Mouse (Mus musculus): Measurements from ENCODE around the gene Foxs1.

Foxs1 gene

GRCm38 (mm10) chr2:152933048-152933447, at the start of gene Foxs1:
TSS of gene Foxs1 (minus strand) at chr2:152933208.
- CTCF ChIA-PET = interaction anchor here (0.6 to 2.4 kb wide), 23 partner anchors 9 to 481 kb away, joined by 3 to 8 read pairs (median 3); partner anchors contain the start of genes Dusp15 (in 1 of the 4), H13 (in 1 of the 4) and Xkr7 (in 1 of the 4)
- POLR2A ChIA-PET = interaction anchor here in 2 of 4 experiments (1.0 to 2.6 kb wide), 8 partner anchors 9 to 210 kb away, joined by 3 to 9 read pairs (median 4); no protein-coding TSS in a partner anchor

GRCm38 (mm10) chr2:152976991-152977390, 44.0 kb upstream of the Foxs1 start:
- ChIA-PET POLR2A (no interaction called here), CTCF (no interaction called here)

GRCm38 (mm10) chr2:152965555-152965954, 32.5 kb upstream of the Foxs1 start:
- ChIA-PET POLR2A (interaction anchor here in 2 of 4 experiments (0.5 to 0.6 kb wide), 2 partner anchors 8 to 381 kb away, joined by 3 to 4 read pairs; no protein-coding TSS in a partner anchor), CTCF (no interaction called here)

- ChIA-PET CTCF (no interaction called here), POLR2A (no interaction called here)
Measured at GRCm38 (mm10) chr2:152962091-152962793, 29.2 kb upstream of the Foxs1 start, which contains the start of gene Ttll9. TSS of gene Ttll9 (plus strand) at chr2:152962485.

GRCm38 (mm10) chr2:152958116-152958515, 25.1 kb upstream of the Foxs1 start:
- CTCF ChIA-PET = interaction anchor here in 2 of 4 experiments (0.6 to 1.6 kb wide), 6 partner anchors 18 to 849 kb away, joined by 3 to 4 read pairs (median 3); no protein-coding TSS in a partner anchor
- POLR2A ChIA-PET = interaction anchor here in 2 of 4 experiments (0.5 to 1.2 kb wide), 3 partner anchors 14 to 440 kb away, joined by 3 to 5 read pairs (median 4); no protein-coding TSS in a partner anchor

- CTCF ChIA-PET = interaction anchor here in 2 of 4 experiments (0.6 to 2.6 kb wide), 3 partner anchors 12 to 128 kb away, joined by 3 to 8 read pairs (median 4); no protein-coding TSS in a partner anchor
- POLR2A ChIA-PET = interaction anchor here in 2 of 4 experiments (0.6 to 1.3 kb wide), 6 partner anchors 9 to 672 kb away, joined by 3 read pairs; no protein-coding TSS in a partner anchor
Measured at GRCm38 (mm10) chr2:152951850-152952720, 19.1 kb upstream of the Foxs1 start.

GRCm38 (mm10) chr2:152951065-152951849, 18.2 kb upstream of the Foxs1 start, which contains the start of gene Dusp15:
TSS of gene Dusp15 (minus strand) at chr2:152951698.
- ChIA-PET POLR2A (interaction anchor here in 2 of 4 experiments (0.6 to 1.3 kb wide), 8 partner anchors 8 to 673 kb away, joined by 3 read pairs; no protein-coding TSS in a partner anchor), CTCF (interaction anchor here (0.6 to 2.6 kb wide), 11 partner anchors 12 to 980 kb away, joined by 3 to 11 read pairs (median 4); no protein-coding TSS in a partner anchor)

GRCm38 (mm10) chr2:152950358-152951064, 17.5 kb upstream of the Foxs1 start:
- POLR2A ChIA-PET = interaction anchor here in 2 of 4 experiments (0.6 to 1.0 kb wide), 7 partner anchors 9 to 607 kb away, joined by 3 read pairs; partner anchors contain the start of gene Foxs1 (in 1 of the 2)

GRCm38 (mm10) chr2:152948438-152949020, 15.5 kb upstream of the Foxs1 start:
- POLR2A ChIA-PET = interaction anchor here in 1 of 4 experiments (1.6 kb wide), 1 partner anchor 75 kb away, joined by 3 read pairs; no protein-coding TSS in a partner anchor
- CTCF ChIA-PET = no interaction called here

More at GRCm38 (mm10) chr2:152950358-152951064, 17.5 kb upstream of the Foxs1 start:
- CTCF ChIA-PET = interaction anchor here in 3 of 4 experiments (0.6 to 2.6 kb wide), 10 partner anchors 11 to 979 kb away, joined by 3 to 11 read pairs (median 4); partner anchors contain the start of gene Foxs1 (in 1 of the 3)

- CTCF ChIA-PET = interaction anchor here in 1 of 4 experiments (0.6 kb wide), 1 partner anchor 13 kb away, joined by 3 read pairs; no protein-coding TSS in a partner anchor
- POLR2A ChIA-PET = interaction anchor here in 1 of 4 experiments (1.6 kb wide), 1 partner anchor 73 kb away, joined by 3 read pairs; no protein-coding TSS in a partner anchor
Measured at GRCm38 (mm10) chr2:152947098-152947497, 14.1 kb upstream of the Foxs1 start.

GRCm38 (mm10) chr2:152944013-152944412, 11.0 kb upstream of the Foxs1 start:
- ChIA-PET POLR2A (interaction anchor here in 1 of 4 experiments (0.8 to 1.5 kb wide), 6 partner anchors 13 to 854 kb away, joined by 3 to 4 read pairs (median 3); no protein-coding TSS in a partner anchor), CTCF (interaction anchor here in 1 of 4 experiments (0.6 to 1.6 kb wide), 3 partner anchors 10 to 18 kb away, joined by 3 to 5 read pairs (median 4); no protein-coding TSS in a partner anchor)

GRCm38 (mm10) chr2:152943568-152943967, 10.6 kb upstream of the Foxs1 start:
- POLR2A ChIA-PET = interaction anchor here in 2 of 4 experiments (0.9 to 1.4 kb wide), 4 partner anchors 8 to 854 kb away, joined by 3 read pairs; partner anchors contain the start of gene Dusp15 (in 1 of the 2)
- CTCF ChIA-PET = interaction anchor here in 2 of 4 experiments (0.6 to 1.6 kb wide), 4 partner anchors 10 to 199 kb away, joined by 3 to 5 read pairs (median 4); no protein-coding TSS in a partner anchor

- ChIA-PET CTCF (interaction anchor here in 2 of 4 experiments (0.7 to 1.6 kb wide), 3 partner anchors 9 to 200 kb away, joined by 3 to 5 read pairs (median 4); no protein-coding TSS in a partner anchor), POLR2A (interaction anchor here in 2 of 4 experiments (0.9 to 1.1 kb wide), 3 partner anchors 8 to 114 kb away, joined by 3 read pairs; partner anchors contain the start of gene Dusp15 (in 1 of the 2))
Measured at GRCm38 (mm10) chr2:152942898-152943515, 10.0 kb upstream of the Foxs1 start.

- POLR2A ChIA-PET = interaction anchor here in 1 of 4 experiments (1.0 kb wide), 1 partner anchor 10 kb away, joined by 3 read pairs; the partner anchor contains the start of gene Dusp15
- CTCF ChIA-PET = interaction anchor here in 1 of 4 experiments (1.2 kb wide), 1 partner anchor 8 kb away, joined by 3 read pairs; the partner anchor contains the start of gene Foxs1
Measured at GRCm38 (mm10) chr2:152941776-152942175, 8.8 kb upstream of the Foxs1 start.

- POLR2A ChIA-PET = interaction anchor here in 1 of 4 experiments (1.0 kb wide), 1 partner anchor 10 kb away, joined by 3 read pairs; the partner anchor contains the start of gene Dusp15
- CTCF ChIA-PET = interaction anchor here in 3 of 4 experiments (0.6 to 1.2 kb wide), 3 partner anchors 8 to 61 kb away, joined by 3 to 8 read pairs (median 3); partner anchors contain the start of gene Foxs1 (in 1 of the 3)
Measured at GRCm38 (mm10) chr2:152941106-152941505, 8.1 kb upstream of the Foxs1 start.
